Mouse (Mus musculus): ENCODE results near the gene Fbxw5.

DNA sequence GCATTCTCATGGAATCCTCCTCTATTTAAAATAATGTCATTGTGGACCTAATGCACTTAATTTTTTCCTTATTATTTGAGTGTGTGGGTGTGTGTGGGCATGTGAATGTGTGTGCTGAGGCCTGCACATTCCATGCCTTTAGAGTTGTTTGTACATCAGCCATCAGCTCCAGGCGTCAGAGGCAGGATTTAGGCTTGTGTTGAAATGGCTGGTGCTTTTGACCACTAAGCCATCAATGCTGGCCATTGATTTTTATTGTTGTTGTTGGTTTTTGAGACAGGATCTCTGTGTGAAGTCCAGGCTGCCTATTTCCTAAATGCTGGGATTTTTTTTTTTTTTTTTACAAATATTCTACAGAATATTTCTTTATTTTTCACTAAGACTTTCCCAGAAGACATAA is 47.6 kb upstream of the Fbxw5 start:
- no peak for TF ChIP-seq CTCF (IDR thresholded peaks at IDR 0.05; ENCODE audit: control insufficient read depth, insufficient read depth, low read length)
- no peak for TF ChIP-seq POLR2A (IDR thresholded peaks at IDR 0.05; ENCODE audit: borderline replicate concordance, control insufficient read depth, low read depth, low read length)

Data from bone marrow, adult 2 months (tissue).